ENCODE assay signal across 18 mouse cellular contexts in the genomic region with DNA sequence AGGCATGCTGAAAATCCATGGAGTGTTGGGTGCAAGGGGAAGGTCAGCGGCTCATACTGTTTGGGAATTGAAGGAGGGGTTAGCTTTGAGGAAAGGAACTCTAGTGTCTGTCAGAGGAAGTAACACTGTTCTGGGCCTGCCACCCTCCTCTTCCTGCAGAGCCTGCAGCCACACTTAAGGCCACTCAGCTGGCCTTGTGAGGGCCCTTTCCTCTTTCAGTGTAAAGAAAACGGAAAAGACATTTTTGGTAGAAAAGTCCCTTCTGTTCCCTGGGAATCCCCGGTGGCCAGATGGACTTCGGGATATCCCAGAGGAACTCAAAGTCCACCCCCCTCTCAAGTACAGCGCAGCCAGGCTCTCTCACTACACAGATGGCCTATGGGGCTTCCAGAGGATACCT. TPM values are rescaled to one million over a fixed set of nuclear protein-coding genes. Genes with fewer than 3 reads are reported as not detected.
DNase-seq lines count a peak whose midpoint lies in the region; ATAC-seq and TF ChIP-seq lines count a peak whose summit lies in the region.
"Had no signal": no experiment of that assay in that cellular context is flagged by ENCODE, and none has a peak within 500 bp of the region (broad histone marks: within the 10 kb centered on the region; RNA-seq: fewer than 3 reads in every experiment).

No protein-coding gene starts in this region.

- TF ChIP-seq CTCF in liver, postnatal 0 days (IDR thresholded peaks at IDR 0.05; ENCODE audit: low read depth): no peak

- no peak for ATAC-seq in heart, embryonic 13.5 days (ENCODE audit: extremely low read depth, insufficient number of reproducible peaks, low FRiP score, low TSS enrichment)
- ATAC-seq in lung, embryonic 15.5 days (ENCODE audit: borderline replicate concordance, extremely low read depth, low FRiP score, low TSS enrichment): no peak
- 0 out of 2 replicates have a peak, but pooled peaks have one; percentile 18 for ATAC-seq in granulocyte monocyte progenitor cell, adult 5-6 weeks (replicated peaks; ENCODE audit: poor library complexity, severe bottlenecking)
- no peak for ATAC-seq in liver, postnatal 0 days
- ATAC-seq: activated CD4-positive, CD25-positive, alpha-beta regulatory T cell, adult 4 months; forebrain, postnatal 0 days had no signal

- TF ChIP-seq EP300 in liver, postnatal 0 days (IDR thresholded peaks at IDR 0.05; ENCODE audit: low read depth): no peak

- 61% methylated on average over 5 of the region's 5 CpGs for WGBS in heart, embryonic 13.5 days
- 60% methylated on average over 5 of the region's 5 CpGs for WGBS in lung, embryonic 15.5 days
- WGBS in liver, postnatal 0 days (ENCODE audit: insufficient replicate concordance): 51% methylated on average over 5 of the region's 5 CpGs

- no peak overlapping the region for H3K9ac ChIP-seq in heart, embryonic 13.5 days
- no peak overlapping the region for H3K9ac ChIP-seq in lung, embryonic 15.5 days
- no peak overlapping the region for H3K9ac ChIP-seq in liver, postnatal 0 days (replicated peaks)
- H3K9ac ChIP-seq: forebrain, postnatal 0 days; hindbrain, embryonic 14.5 days; limb, embryonic 15.5 days; midbrain, embryonic 12.5 days had no signal

- intact Hi-C loops in heart, postnatal 36 days (cut with DNase I): no loop called here

- H3K36me3 ChIP-seq in heart, embryonic 13.5 days: peaks cover 46% of the 10 kb centered on the region
- H3K36me3 ChIP-seq in lung, embryonic 15.5 days: peaks cover 22% of the 10 kb centered on the region
- peaks cover 35% of the 10 kb centered on the region for H3K36me3 ChIP-seq in liver, postnatal 0 days (replicated peaks; ENCODE audit: insufficient read depth, low read length)
- H3K36me3 ChIP-seq: midbrain, embryonic 12.5 days had no signal

- H3K4me3 ChIP-seq in heart, embryonic 13.5 days: no peak overlapping the region
- H3K4me3 ChIP-seq in lung, embryonic 15.5 days: no peak overlapping the region
- H3K4me3 ChIP-seq in liver, postnatal 0 days (ENCODE audit: low read depth, low read length): no peak overlapping the region
- H3K4me3 ChIP-seq: erythroblast, embryonic 14.5 days; limb, embryonic 15.5 days; midbrain, embryonic 12.5 days had no signal

- no peaks in the 10 kb centered on the region for H3K9me3 ChIP-seq in heart, embryonic 13.5 days
- H3K9me3 ChIP-seq in lung, embryonic 15.5 days: no peaks in the 10 kb centered on the region
- no peaks in the 10 kb centered on the region for H3K9me3 ChIP-seq in liver, postnatal 0 days (ENCODE audit: low read length)
- H3K9me3 ChIP-seq: limb, embryonic 15.5 days; midbrain, embryonic 12.5 days had no signal

- H3K4me1 ChIP-seq in heart, embryonic 13.5 days: peaks cover 29% of the 10 kb centered on the region
- peaks cover 22% of the 10 kb centered on the region for H3K4me1 ChIP-seq in lung, embryonic 15.5 days
- H3K4me1 ChIP-seq in liver, postnatal 0 days (ENCODE audit: insufficient read depth): peaks cover 42% of the 10 kb centered on the region

- peak overlapping the region; percentile 85 for H3K4me2 ChIP-seq in heart, embryonic 13.5 days
- no peak overlapping the region for H3K4me2 ChIP-seq in lung, embryonic 15.5 days
- H3K4me2 ChIP-seq in liver, postnatal 0 days (ENCODE audit: low read depth, low read length): 0 out of 2 replicates have a peak overlapping the region, but pooled peaks have one; percentile 82
- H3K4me2 ChIP-seq: hindbrain, embryonic 14.5 days; limb, embryonic 15.5 days; midbrain, embryonic 12.5 days had no signal

- H3K27ac ChIP-seq in heart, embryonic 13.5 days (replicated peaks): no peak overlapping the region; the same call in 1 of the 2 replicates
- H3K27ac ChIP-seq in lung, embryonic 15.5 days: peak overlapping the region; percentile 15; the same call in 1 of the 2 replicates
- no peak overlapping the region for H3K27ac ChIP-seq in liver, postnatal 0 days (ENCODE audit: low read depth)
- H3K27ac ChIP-seq: hindbrain, embryonic 14.5 days; limb, embryonic 15.5 days; midbrain, embryonic 12.5 days had no signal

- DNase-seq in heart, postnatal 36 days: no peak
- DNase-seq in lung, postnatal 36 days: no peak
- DNase-seq in liver, postnatal 0 days: no peak
- DNase-seq in adrenal gland, postnatal 4 days (ENCODE audit: low spot score in 2 of 2): no peak
- no peak for DNase-seq in spleen, adult 12 weeks (ENCODE audit: low spot score)
- DNase-seq: cerebellum, adult 9-11 months; forebrain, postnatal 0 days; gastrocnemius, postnatal 36 days had no signal

- no peaks in the 10 kb centered on the region for H3K27me3 ChIP-seq in heart, embryonic 13.5 days (replicated peaks)
- no peaks in the 10 kb centered on the region for H3K27me3 ChIP-seq in lung, embryonic 15.5 days
- H3K27me3 ChIP-seq in liver, postnatal 0 days (ENCODE audit: insufficient read depth, low read length): no peaks in the 10 kb centered on the region
- H3K27me3 ChIP-seq: limb, embryonic 15.5 days had no signal

RNA-seq across cellular contexts. Expression of a gene that starts 2.6 kb away (rescaled TPM):
- polyA plus RNA-seq in heart, embryonic 13.5 days (2015; fragmentation: Nextera tagmentation; extraction: Ambion mirVana): 6.4 and 7.6 TPM in 2 replicates
- 1 to 10 TPM; 4.7 to 5.4 TPM for total RNA-seq in heart, postnatal 36 days (2021)
- polyA plus RNA-seq in lung, embryonic 15.5 days (2015; fragmentation: Nextera tagmentation; extraction: Ambion mirVana): 11.7 and 13.5 TPM in 2 replicates
- 6.0 and 6.3 TPM in 2 replicates for total RNA-seq in granulocyte monocyte progenitor cell, adult 5-6 weeks (2014; fragmentation: Nextera tagmentation)
- 2.6 and 6.2 TPM in 2 replicates for total RNA-seq in granulocyte monocyte progenitor cell, adult 5-6 weeks (2017)
- polyA plus RNA-seq in liver, postnatal 0 days (2015; fragmentation: Nextera tagmentation; extraction: Ambion mirVana): 7.3 and 10.0 TPM in 2 replicates
- total RNA-seq in adrenal gland, postnatal 4 days (2021): 10 to 100 TPM; 17.5 to 20.4 TPM

RNA-seq across cellular contexts. Expression of a gene that starts 8.5 kb away (rescaled TPM):
- 18.2 and 18.6 TPM in 2 replicates for polyA plus RNA-seq in heart, embryonic 13.5 days (2015; fragmentation: Nextera tagmentation; extraction: Ambion mirVana)
- 10 to 100 TPM; 22.8 to 23.8 TPM for total RNA-seq in heart, postnatal 36 days (2021)
- 23.9 and 28.3 TPM in 2 replicates for polyA plus RNA-seq in lung, embryonic 15.5 days (2015; fragmentation: Nextera tagmentation; extraction: Ambion mirVana)
- 30.0 and 48.8 TPM in 2 replicates for total RNA-seq in granulocyte monocyte progenitor cell, adult 5-6 weeks (2014; fragmentation: Nextera tagmentation)
- total RNA-seq in granulocyte monocyte progenitor cell, adult 5-6 weeks (2017): 30.2 and 39.0 TPM in 2 replicates
- 31.6 and 37.0 TPM in 2 replicates for polyA plus RNA-seq in liver, postnatal 0 days (2015; fragmentation: Nextera tagmentation; extraction: Ambion mirVana)
- total RNA-seq in adrenal gland, postnatal 4 days (2021): 10 to 100 TPM; 52.7 to 59.0 TPM

RNA-seq across cellular contexts. Expression of a gene that starts 45.9 kb away (rescaled TPM):
- polyA plus RNA-seq in heart, embryonic 13.5 days (2015; fragmentation: Nextera tagmentation; extraction: Ambion mirVana): 54.5 and 63.2 TPM in 2 replicates
- total RNA-seq in heart, postnatal 36 days (2021): 10 to 100 TPM; 82.3 to 95.1 TPM
- polyA plus RNA-seq in lung, embryonic 15.5 days (2015; fragmentation: Nextera tagmentation; extraction: Ambion mirVana): 50.7 and 52.0 TPM in 2 replicates
- total RNA-seq in granulocyte monocyte progenitor cell, adult 5-6 weeks (2014; fragmentation: Nextera tagmentation): 15.0 and 43.3 TPM in 2 replicates
- 12.4 and 13.9 TPM in 2 replicates for total RNA-seq in granulocyte monocyte progenitor cell, adult 5-6 weeks (2017)
- polyA plus RNA-seq in liver, postnatal 0 days (2015; fragmentation: Nextera tagmentation; extraction: Ambion mirVana): 14.5 and 15.2 TPM in 2 replicates
- total RNA-seq in adrenal gland, postnatal 4 days (2021): 10 to 100 TPM; 63.0 to 68.3 TPM

RNA-seq across cellular contexts. Expression of a gene that starts 49.7 kb away (rescaled TPM):
- 0.19 TPM in 1 of 2 replicates, not detected in the other for polyA plus RNA-seq in heart, embryonic 13.5 days (2015; fragmentation: Nextera tagmentation; extraction: Ambion mirVana)
- under 1 TPM; 0.39 to 0.68 TPM for total RNA-seq in heart, postnatal 36 days (2021)
- 0.20 and 0.32 TPM in 2 replicates for polyA plus RNA-seq in lung, embryonic 15.5 days (2015; fragmentation: Nextera tagmentation; extraction: Ambion mirVana)
- not detected in 2 replicates for total RNA-seq in granulocyte monocyte progenitor cell, adult 5-6 weeks (2014; fragmentation: Nextera tagmentation)
- not detected in 2 replicates for total RNA-seq in granulocyte monocyte progenitor cell, adult 5-6 weeks (2017)
- polyA plus RNA-seq in liver, postnatal 0 days (2015; fragmentation: Nextera tagmentation; extraction: Ambion mirVana): 0.14 and 0.22 TPM in 2 replicates
- total RNA-seq in adrenal gland, postnatal 4 days (2021): 1 to 10 TPM; 2.4 to 2.5 TPM
- polyA plus RNA-seq: C2C12; erythroblast, embryonic 14.5 days; midbrain, embryonic 12.5 days had no signal

RNA-seq across cellular contexts. Expression of a gene that starts 53.7 kb away (rescaled TPM):
- not detected in 2 replicates for polyA plus RNA-seq in heart, embryonic 13.5 days (2015; fragmentation: Nextera tagmentation; extraction: Ambion mirVana)
- total RNA-seq in heart, postnatal 36 days (2021): not detected
- not detected in 2 replicates for polyA plus RNA-seq in lung, embryonic 15.5 days (2015; fragmentation: Nextera tagmentation; extraction: Ambion mirVana)
- total RNA-seq in granulocyte monocyte progenitor cell, adult 5-6 weeks (2014; fragmentation: Nextera tagmentation): not detected in 2 replicates
- not detected in 2 replicates for total RNA-seq in granulocyte monocyte progenitor cell, adult 5-6 weeks (2017)
- polyA plus RNA-seq in liver, postnatal 0 days (2015; fragmentation: Nextera tagmentation; extraction: Ambion mirVana): not detected in 2 replicates
- not detected for total RNA-seq in adrenal gland, postnatal 4 days (2021)
- total RNA-seq: gastrocnemius, postnatal 36 days had no signal
- polyA plus RNA-seq: activated CD4-positive, CD25-positive, alpha-beta regulatory T cell, adult 4 months; C2C12; large intestine, adult 2 months; limb, embryonic 15.5 days; midbrain, embryonic 12.5 days had no signal
